Mouse (Mus musculus) T-helper 2 cell (primary cell): ENCODE results near the gene Phb.
"Not testable (repeated sequence)": the region's sequence is repeated elsewhere in the genome, so short reads cannot be mapped to it uniquely, and the experiment has no call there.

Experiments used
- in situ Hi-C: fragments of 300-600 bp; cut with MboI, MseI; formaldehyde crosslinking; loops from one replicate; pipeline ENCODE4 v1.15.1; 2025; ENCODE audit warnings: high pct_unique_total_duplicates

The Phb gene

GRCm38 (mm10) chr11:95650001-95650400 lies 16.8 kb upstream of the Phb start:
- in situ Hi-C loops, result loop anchor here (5.0 kb wide), 1 partner anchor 113 kb away; no protein-coding TSS in a partner anchor

- in situ Hi-C loops, result loop anchor here (5.0 kb wide), 1 partner anchor 114 kb away; no protein-coding TSS in a partner anchor
These were observed 15.8 kb upstream of the Phb start for GRCm38 (mm10) chr11:95650981-95651380.

- in situ Hi-C loops, result no loop called here
These were observed 9.3 kb upstream of the Phb start for GRCm38 (mm10) chr11:95657449-95657848.

GRCm38 (mm10) chr11:95667177-95667576 lies 420 bp downstream of the Phb start:
- in situ Hi-C loops, result no loop called here

- in situ Hi-C loops, result not testable (repeated sequence)
These were observed 1.3 kb downstream of the Phb start for GRCm38 (mm10) chr11:95668086-95668485.

GRCm38 (mm10) chr11:95675498-95675897 lies 8.7 kb downstream of the Phb start:
- in situ Hi-C loops, result no loop called here

- in situ Hi-C loops, result no loop called here
These were observed 9.6 kb downstream of the Phb start for GRCm38 (mm10) chr11:95676307-95676706.

GRCm38 (mm10) chr11:95677925-95678701 lies 11.4 kb downstream of the Phb start:
- in situ Hi-C loops, result no loop called here

GRCm38 (mm10) chr11:95681995-95682601 lies 15.3 kb downstream of the Phb start:
- in situ Hi-C loops, result no loop called here

- in situ Hi-C loops, result no loop called here
These were observed 16.2 kb downstream of the Phb start for GRCm38 (mm10) chr11:95682946-95683345.

- in situ Hi-C loops, result loop anchor here (5.0 kb wide), 1 partner anchor 66 kb away; no protein-coding TSS in a partner anchor
These were observed 19.3 kb downstream of the Phb start for GRCm38 (mm10) chr11:95686031-95686430.

GRCm38 (mm10) chr11:95687084-95687656 lies 20.4 kb downstream of the Phb start:
- in situ Hi-C loops, result loop anchor here (5.0 kb wide), 1 partner anchor 65 kb away; no protein-coding TSS in a partner anchor

GRCm38 (mm10) chr11:95688515-95688914 lies 21.8 kb downstream of the Phb start:
- in situ Hi-C loops, result loop anchor here (5.0 kb wide), 1 partner anchor 64 kb away; no protein-coding TSS in a partner anchor

GRCm38 (mm10) chr11:95688981-95689380 lies 22.2 kb downstream of the Phb start:
- in situ Hi-C loops, result loop anchor here (5.0 kb wide), 1 partner anchor 63 kb away; no protein-coding TSS in a partner anchor

- in situ Hi-C loops, result loop anchor here (5.0 kb wide), 1 partner anchor 63 kb away; no protein-coding TSS in a partner anchor
These were observed 22.8 kb downstream of the Phb start for GRCm38 (mm10) chr11:95689544-95689943.

- in situ Hi-C loops, result no loop called here
These were observed 31.8 kb downstream of the Phb start for GRCm38 (mm10) chr11:95698541-95698940.

GRCm38 (mm10) chr11:95700778-95701739 lies 34.3 kb downstream of the Phb start:
- in situ Hi-C loops, result no loop called here

GRCm38 (mm10) chr11:95704032-95704969 lies 37.5 kb downstream of the Phb start:
- in situ Hi-C loops, result no loop called here

- in situ Hi-C loops, result no loop called here
These were observed 38.2 kb downstream of the Phb start for GRCm38 (mm10) chr11:95704970-95705330.

GRCm38 (mm10) chr11:95709534-95710040 lies 42.8 kb downstream of the Phb start:
- in situ Hi-C loops, result no loop called here
